Mouse (Mus musculus) forebrain, embryonic 15.5 days (tissue): ENCODE results near the gene Dlk1. TPM values are rescaled to one million over a fixed set of nuclear protein-coding genes. Genes with fewer than 3 reads are reported as not detected.

Experiments used
- ATAC-seq: fragments of 200-750 bp; cut with Nextera tagmentation; replicated peaks from 2 replicates; pipeline ENCODE4 v1.8.0; 2017; ENCODE audit warnings: mild to moderate bottlenecking, moderate TSS enrichment, moderate library complexity
- H3K27ac ChIP-seq: fragments of 300-500 bp; sonication (generic); replicated peaks from 2 replicates; pipeline ENCODE4 v1.5.1; 2015; ENCODE audit warnings: mild to moderate bottlenecking, inconsistent platforms
- H3K27me3 ChIP-seq: fragments of 300-500 bp; sonication (generic); 2 replicates; pipeline ENCODE4 v1.6.1; 2015; ENCODE audit warnings: inconsistent platforms
- H3K36me3 ChIP-seq: fragments of 300-500 bp; sonication (generic); 2 replicates; pipeline ENCODE4 v1.6.1; 2015; ENCODE audit warnings: mild to moderate bottlenecking, inconsistent platforms
- H3K4me1 ChIP-seq: fragments of 300-500 bp; sonication (generic); 2 replicates; pipeline ENCODE4 v1.6.1; 2015; ENCODE audit warnings: inconsistent platforms
- H3K4me2 ChIP-seq: fragments of 300-500 bp; sonication (generic); replicated peaks from 2 replicates; pipeline ENCODE4 v1.6.1; 2015; ENCODE audit warnings: mild to moderate bottlenecking, inconsistent platforms
- H3K4me3 ChIP-seq: fragments of 300-500 bp; sonication (generic); 2 replicates; pipeline ENCODE4 v1.5.1; 2015; ENCODE audit warnings: mild to moderate bottlenecking, inconsistent platforms
- H3K9ac ChIP-seq: fragments of 300-500 bp; sonication (generic); replicated peaks from 2 replicates; pipeline ENCODE4 v1.6.1; 2015; ENCODE audit warnings: mild to moderate bottlenecking, inconsistent platforms
- H3K9me3 ChIP-seq: fragments of 300-500 bp; sonication (generic); 2 replicates; pipeline ENCODE4 v1.6.1; 2016; ENCODE audit warnings: inconsistent platforms
- WGBS: fragments of 180-500 bp; shearing (Covaris S2); methylation state at CpG from one replicate; pipeline ENCODE4 v1.1.7; 2015; ENCODE audit warnings: mixed read lengths; 5-methylcytosine and 5-hydroxymethylcytosine counted together
- polyA plus RNA-seq: library from polyadenylated mRNA; unstranded; fragments of >200 nt; fragmentation: Nextera tagmentation; extraction: Ambion mirVana; gene quantifications from 2 replicates; pipeline ENCODE4 v1.2.1, GENCODE M21; 2015

The Dlk1 gene
- polyA plus RNA-seq, 1 experiment from 2014 or later = 48.5 TPM

DNA sequence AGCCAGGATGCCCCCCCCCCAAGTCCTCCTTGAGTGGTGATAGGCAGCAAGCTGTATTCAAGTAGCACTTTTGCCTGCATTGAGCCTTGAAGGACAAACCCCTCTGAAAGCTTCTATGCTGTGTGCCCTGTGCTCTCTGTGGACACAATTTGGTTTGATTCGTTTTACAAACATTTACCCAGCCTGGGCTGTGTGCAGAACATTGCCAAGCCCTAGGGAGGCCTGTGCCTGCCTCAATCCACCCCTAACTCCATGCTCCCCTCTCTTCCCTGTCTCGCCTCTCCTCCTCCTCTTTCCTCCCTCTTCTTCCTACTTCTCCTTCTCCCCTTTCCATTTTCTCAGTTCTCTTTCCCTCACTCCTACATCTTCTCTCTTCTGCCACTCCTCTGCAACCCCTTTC lies 29.5 kb upstream of the Dlk1 start:
- no peak overlapping the region for H3K9ac ChIP-seq
- 35% methylated on average over 2 of the region's 2 CpGs for WGBS
- no peak for ATAC-seq
- no peaks in the 10 kb centered on the region for H3K36me3 ChIP-seq
- peaks cover 8% of the 10 kb centered on the region for H3K4me1 ChIP-seq
- H3K4me2 ChIP-seq = no peak overlapping the region
- H3K27me3 ChIP-seq = no peaks in the 10 kb centered on the region
- no peak overlapping the region for H3K27ac ChIP-seq
- no peaks in the 10 kb centered on the region for H3K9me3 ChIP-seq
- no peak overlapping the region for H3K4me3 ChIP-seq

DNA sequence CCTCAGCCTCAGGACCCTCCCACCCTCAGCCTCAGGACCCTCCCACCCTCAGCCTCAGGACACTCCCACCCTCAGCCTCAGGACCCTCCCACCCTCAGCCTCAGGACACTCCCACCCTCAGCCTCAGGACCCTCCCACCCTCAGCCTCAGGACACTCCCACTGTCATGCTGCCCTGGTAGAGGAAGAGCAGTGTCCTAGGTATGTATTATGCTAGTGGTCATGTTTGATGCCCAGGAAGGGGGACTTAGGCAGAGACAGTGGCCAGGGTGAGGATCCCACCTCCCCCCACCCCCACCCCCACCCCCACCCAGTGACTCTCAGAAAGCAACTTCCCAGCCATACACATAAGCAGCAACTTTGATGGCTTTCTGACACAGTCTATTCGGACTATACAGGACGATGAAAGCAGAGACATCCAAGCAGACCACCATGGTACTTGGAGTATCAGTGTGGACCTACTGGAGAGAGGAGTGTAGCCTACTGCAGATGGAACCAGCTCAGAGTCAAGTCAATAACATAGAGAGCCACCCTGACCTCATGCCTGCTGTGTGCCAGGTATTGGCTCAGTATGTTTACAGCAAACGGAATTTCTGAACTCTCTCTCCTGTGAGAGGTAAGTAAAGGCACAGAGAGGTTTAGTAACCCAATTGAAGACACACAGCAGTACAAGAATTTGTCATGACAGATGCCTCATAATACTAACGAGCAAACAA lies 28.8 kb upstream of the Dlk1 start:
- Histone ChIP-seq H3K4me1 (peaks cover 8% of the 10 kb centered on the region), H3K9me3 (no peaks in the 10 kb centered on the region), H3K27ac (no peak overlapping the region), H3K4me2 (no peak overlapping the region), H3K9ac (no peak overlapping the region), H3K36me3 (no peaks in the 10 kb centered on the region), H3K4me3 (no peak overlapping the region), H3K27me3 (no peaks in the 10 kb centered on the region)
- 66% methylated on average over 4 of the region's 4 CpGs for WGBS
- no peak for ATAC-seq

DNA sequence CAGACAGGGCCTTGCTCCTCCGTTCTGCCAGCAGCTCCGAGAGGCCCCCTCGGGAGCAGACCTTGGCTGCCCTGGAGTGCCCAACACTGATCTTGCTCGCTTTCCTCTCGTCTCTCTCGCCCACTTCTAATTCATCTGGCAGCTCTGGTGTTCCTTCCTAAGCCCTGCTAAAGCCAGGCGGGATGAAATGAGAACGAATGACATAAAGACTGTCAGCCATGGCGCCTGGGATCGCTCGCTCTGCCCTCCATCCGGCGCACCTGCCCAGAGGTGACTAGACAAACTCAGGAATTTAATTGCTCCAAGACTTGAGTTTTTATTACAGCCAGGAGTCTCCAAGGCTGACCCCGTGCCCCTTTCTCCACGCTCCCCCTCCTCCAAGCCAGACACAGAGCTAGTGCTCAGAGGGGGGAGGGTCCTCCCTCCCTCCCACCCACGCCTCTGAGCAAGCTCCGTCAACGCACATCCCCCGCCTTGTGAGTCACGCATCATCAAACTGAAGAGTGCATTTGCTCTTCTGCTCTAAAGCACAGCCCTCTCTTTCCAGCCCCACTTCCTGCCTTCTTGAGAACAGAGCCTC lies 27.8 kb upstream of the Dlk1 start:
- Histone ChIP-seq H3K4me3 (no peak overlapping the region), H3K27me3 (no peaks in the 10 kb centered on the region), H3K9me3 (no peaks in the 10 kb centered on the region), H3K36me3 (no peaks in the 10 kb centered on the region), H3K4me1 (peaks cover 8% of the 10 kb centered on the region), H3K9ac (no peak overlapping the region), H3K27ac (no peak overlapping the region), H3K4me2 (peak overlapping the region; percentile 20; the same call in 1 of the 2 replicates)
- ATAC-seq = no peak
- WGBS = 20% methylated on average over 20 of the region's 20 CpGs

DNA sequence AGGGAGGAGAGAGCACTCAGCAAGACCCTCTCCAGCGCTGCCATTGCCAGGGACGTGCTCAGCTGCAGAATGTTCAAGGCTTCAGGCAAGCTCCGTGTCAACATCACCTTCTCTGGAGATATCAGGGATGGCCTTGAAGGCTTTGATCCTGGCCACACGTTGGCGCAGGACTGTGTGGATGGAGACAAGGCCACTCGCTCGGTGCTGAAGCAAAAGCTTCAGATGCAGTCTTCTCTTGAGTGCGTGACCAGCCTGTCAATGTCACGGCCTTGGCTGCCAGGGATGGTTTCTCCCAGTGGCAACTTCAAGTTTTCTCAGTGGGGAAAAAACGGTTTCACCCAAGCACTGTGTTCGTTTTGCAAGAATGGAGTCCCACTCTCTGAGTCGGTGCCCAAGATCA lies 26.6 kb upstream of the Dlk1 start:
- no peaks in the 10 kb centered on the region for H3K27me3 ChIP-seq
- H3K36me3 ChIP-seq = no peaks in the 10 kb centered on the region
- peaks cover 8% of the 10 kb centered on the region for H3K4me1 ChIP-seq
- no peaks in the 10 kb centered on the region for H3K9me3 ChIP-seq
- no peak overlapping the region for H3K4me2 ChIP-seq
- H3K4me3 ChIP-seq = no peak overlapping the region
- WGBS = 85% methylated on average over 12 of the region's 12 CpGs
- ATAC-seq = no peak
- no peak overlapping the region for H3K27ac ChIP-seq
- H3K9ac ChIP-seq = no peak overlapping the region

DNA sequence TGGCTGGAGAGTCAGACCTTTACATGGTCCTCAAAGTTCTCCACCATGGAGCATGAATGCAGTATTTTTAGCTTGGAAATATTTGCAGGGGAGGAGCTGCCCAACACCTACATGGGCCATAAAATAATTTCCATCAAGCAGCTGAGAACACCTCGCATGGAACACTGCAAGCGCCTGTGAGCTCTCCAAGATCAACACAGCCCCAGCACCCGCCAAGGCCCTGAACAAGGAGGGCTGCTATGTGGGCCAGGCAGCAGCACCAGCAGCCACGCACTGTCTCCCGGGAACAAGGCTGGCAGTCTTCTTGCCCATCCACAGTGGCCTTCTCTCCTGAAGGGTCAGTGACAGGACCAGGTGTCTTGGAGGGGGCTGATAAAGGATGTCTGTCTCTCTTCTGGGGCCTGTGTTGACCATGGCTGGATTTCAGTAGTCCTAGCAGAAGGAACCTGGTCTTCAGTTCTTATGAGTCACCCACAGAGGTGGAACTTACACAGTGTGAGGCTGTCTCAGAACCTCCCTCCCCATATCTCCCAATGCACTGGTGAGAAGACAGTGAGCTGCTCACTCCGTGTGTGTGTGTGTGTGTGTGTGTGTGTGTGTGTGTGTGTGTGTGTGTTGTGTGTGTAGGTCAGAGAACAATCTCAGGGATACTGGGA lies 20.0 kb upstream of the Dlk1 start:
- no peak for ATAC-seq
- Histone ChIP-seq H3K4me3 (no peak overlapping the region), H3K9ac (no peak overlapping the region), H3K4me2 (no peak overlapping the region), H3K36me3 (no peaks in the 10 kb centered on the region), H3K9me3 (no peaks in the 10 kb centered on the region), H3K27ac (no peak overlapping the region), H3K4me1 (peaks cover 5% of the 10 kb centered on the region), H3K27me3 (peaks cover 5% of the 10 kb centered on the region; the same call in 1 of the 2 replicates)
- WGBS = 77% methylated on average over 6 of the region's 6 CpGs

DNA sequence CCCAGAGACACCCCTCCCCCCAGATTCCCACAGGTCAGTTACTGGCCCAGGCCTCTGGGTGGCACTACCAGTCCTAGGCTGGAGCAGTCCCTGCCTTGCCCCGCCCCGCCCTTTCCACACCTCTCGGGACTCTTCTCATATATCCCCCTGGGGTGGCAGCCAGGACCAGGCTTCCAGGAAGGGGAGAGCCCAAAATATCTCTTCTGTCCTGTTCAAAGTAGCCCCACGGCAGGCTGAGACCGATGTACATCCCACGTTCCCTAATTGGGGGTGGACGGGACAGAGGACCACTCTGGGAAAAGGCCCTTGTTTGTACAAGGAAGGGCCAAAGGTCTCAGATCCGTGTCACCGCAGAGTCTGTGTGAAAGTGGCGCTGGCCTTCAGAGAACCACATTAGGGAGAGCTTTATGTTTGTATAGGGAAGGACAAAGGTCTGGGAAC lies 16.2 kb upstream of the Dlk1 start:
- H3K4me2 ChIP-seq = no peak overlapping the region
- no peaks in the 10 kb centered on the region for H3K36me3 ChIP-seq
- ATAC-seq = no peak
- peaks cover 7% of the 10 kb centered on the region; the same call in 1 of the 2 replicates for H3K27me3 ChIP-seq
- no peaks in the 10 kb centered on the region for H3K9me3 ChIP-seq
- 17% methylated on average over 10 of the region's 10 CpGs for WGBS
- H3K4me3 ChIP-seq = no peak overlapping the region
- no peak overlapping the region for H3K27ac ChIP-seq
- H3K9ac ChIP-seq = no peak overlapping the region
- H3K4me1 ChIP-seq = peaks cover 35% of the 10 kb centered on the region

DNA sequence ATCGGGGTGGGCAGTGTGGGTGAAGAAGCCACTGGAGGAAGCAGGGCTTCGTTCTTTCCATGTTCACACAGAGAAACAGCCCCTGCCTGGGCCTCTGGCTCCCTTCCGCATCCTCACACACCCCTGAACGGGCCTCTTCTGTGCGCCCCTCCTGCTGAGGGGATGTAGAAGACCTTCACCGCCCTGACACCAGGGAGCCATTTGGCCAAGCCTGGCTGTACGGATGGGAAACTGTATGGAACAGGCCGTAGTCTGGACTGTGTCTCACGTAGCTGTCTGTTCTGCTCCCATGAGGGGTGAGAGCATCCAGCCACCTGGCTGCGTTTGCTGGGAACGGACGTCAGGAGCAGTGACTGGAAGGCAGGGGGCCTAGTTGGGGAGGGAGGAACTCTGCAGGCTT lies 15.8 kb upstream of the Dlk1 start:
- no peaks in the 10 kb centered on the region for H3K36me3 ChIP-seq
- H3K4me3 ChIP-seq = no peak overlapping the region
- peaks cover 39% of the 10 kb centered on the region for H3K4me1 ChIP-seq
- no peak overlapping the region for H3K27ac ChIP-seq
- H3K27me3 ChIP-seq = peaks cover 7% of the 10 kb centered on the region; the same call in 1 of the 2 replicates
- ATAC-seq = no peak
- H3K9ac ChIP-seq = no peak overlapping the region
- H3K9me3 ChIP-seq = no peaks in the 10 kb centered on the region
- H3K4me2 ChIP-seq = no peak overlapping the region
- 34% methylated on average over 12 of the region's 12 CpGs for WGBS

DNA sequence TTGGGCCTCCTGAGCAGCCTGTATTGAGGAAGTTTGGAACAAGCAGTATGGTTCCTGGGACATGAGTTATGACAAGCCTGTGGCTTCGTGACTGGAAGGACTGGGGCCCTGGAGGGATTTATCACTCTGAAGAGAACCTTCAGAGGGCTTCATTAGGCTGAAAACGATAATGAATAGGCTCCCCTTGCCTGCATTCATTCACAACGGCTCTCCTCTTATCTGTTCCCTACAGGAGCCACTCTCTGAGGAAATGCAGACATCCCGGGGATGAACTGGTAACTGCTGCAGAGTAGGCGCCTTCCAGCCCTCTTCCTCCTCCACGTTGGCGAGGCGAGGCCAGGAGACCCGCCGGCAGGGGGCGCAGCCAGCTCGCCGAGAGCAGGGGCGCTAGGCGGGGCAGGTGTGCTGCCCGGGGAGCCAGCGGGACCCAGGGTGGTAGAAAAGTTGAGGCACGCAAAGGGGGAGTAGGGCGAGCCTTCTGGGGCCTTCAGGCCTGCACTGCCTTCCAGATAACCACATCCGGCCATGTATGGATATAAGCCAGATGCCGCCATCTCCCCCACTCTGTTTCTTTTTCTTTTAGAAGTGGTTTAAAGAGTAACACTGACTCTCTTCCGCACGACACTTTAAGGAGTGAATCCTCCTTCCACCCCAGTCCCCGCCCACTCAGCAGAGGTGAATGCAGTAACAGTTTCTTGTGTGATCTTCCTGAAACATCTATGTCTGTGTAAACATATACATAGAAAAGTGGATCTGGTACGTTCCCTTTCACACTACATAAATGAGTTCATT lies 14.9 kb upstream of the Dlk1 start:
- Histone ChIP-seq H3K27ac (no peak overlapping the region), H3K4me2 (peak overlapping the region; percentile 19; the same call in 1 of the 2 replicates), H3K9me3 (no peaks in the 10 kb centered on the region), H3K4me1 (peaks cover 41% of the 10 kb centered on the region), H3K9ac (no peak overlapping the region), H3K4me3 (no peak overlapping the region), H3K27me3 (peaks cover 7% of the 10 kb centered on the region; the same call in 1 of the 2 replicates), H3K36me3 (no peaks in the 10 kb centered on the region)
- ATAC-seq = peak; percentile 31
- 8% methylated on average over 24 of the region's 25 CpGs for WGBS

DNA sequence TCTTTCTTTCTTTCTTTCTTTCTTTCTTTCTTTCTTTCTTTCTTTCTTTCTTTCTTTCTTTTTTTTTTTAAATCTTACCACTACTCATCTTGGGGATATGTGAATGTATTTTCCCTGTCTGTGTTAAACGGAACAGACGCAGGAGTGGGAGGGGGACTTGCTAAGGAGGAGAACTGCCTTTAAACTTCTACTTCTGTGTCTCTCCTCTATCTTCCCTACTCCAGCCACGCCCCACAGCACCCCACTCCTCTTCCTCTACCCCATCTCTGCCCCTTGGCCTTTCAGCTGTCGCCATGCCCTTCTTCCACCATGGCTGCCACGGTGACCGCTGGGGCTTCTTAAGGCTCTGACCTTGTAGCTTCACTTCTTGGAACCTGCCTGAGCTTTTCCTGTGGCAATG lies 14.2 kb upstream of the Dlk1 start:
- no peak for ATAC-seq
- H3K27ac ChIP-seq = no peak overlapping the region
- WGBS = 70% methylated on average over 6 of the region's 6 CpGs
- H3K9ac ChIP-seq = no peak overlapping the region
- no peaks in the 10 kb centered on the region for H3K36me3 ChIP-seq
- H3K4me3 ChIP-seq = no peak overlapping the region
- peaks cover 7% of the 10 kb centered on the region; the same call in 1 of the 2 replicates for H3K27me3 ChIP-seq
- H3K4me2 ChIP-seq = no peak overlapping the region
- H3K9me3 ChIP-seq = no peaks in the 10 kb centered on the region
- peaks cover 47% of the 10 kb centered on the region for H3K4me1 ChIP-seq

DNA sequence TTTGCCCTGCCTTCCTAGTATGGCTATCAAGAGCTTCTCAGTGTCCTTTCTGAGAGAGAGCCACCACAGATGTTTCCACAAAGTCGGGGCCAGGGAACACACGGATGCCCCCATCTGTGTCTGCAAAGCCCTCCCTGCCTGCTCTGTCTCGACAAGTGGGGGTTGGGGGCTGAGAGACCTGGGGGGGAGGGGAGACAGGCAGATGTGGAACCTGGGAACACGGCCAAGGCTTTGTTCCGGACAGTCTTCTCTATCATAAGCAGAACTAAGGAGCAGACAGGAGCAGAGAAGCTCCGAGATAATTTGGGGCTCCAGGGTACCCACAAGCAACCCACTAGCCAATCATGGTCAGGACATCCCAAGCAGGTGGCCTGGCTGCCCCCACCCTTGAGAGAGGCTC lies 12.6 kb upstream of the Dlk1 start:
- no peaks in the 10 kb centered on the region for H3K36me3 ChIP-seq
- WGBS = 48% methylated on average over 6 of the region's 6 CpGs
- no peak overlapping the region for H3K4me3 ChIP-seq
- H3K9ac ChIP-seq = no peak overlapping the region
- H3K4me2 ChIP-seq = no peak overlapping the region
- no peak for ATAC-seq
- no peak overlapping the region for H3K27ac ChIP-seq
- H3K9me3 ChIP-seq = no peaks in the 10 kb centered on the region
- H3K27me3 ChIP-seq = peaks cover 7% of the 10 kb centered on the region; the same call in 1 of the 2 replicates
- H3K4me1 ChIP-seq = peaks cover 54% of the 10 kb centered on the region

DNA sequence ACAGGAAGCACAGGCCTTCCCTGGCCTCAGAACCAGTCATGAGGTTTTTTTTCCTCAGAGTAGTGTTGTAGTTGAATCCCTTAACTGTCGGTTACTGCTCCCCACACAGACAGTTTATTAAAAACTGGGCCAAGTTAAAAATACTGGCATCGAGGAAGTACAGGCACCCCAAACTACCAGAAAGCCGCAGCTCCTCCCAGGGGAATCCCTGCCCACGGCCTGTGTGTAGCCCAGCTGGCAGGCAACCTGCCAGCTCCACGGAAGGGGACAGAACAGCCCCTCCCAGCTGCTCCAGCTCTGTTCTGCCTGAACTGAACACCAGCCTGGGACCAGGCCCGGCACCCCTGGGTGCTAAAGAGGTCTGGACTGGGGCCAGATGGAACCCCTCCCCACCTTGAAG lies 11.3 kb upstream of the Dlk1 start:
- 26% methylated on average over 6 of the region's 6 CpGs for WGBS
- Histone ChIP-seq H3K4me2 (no peak overlapping the region), H3K27ac (no peak overlapping the region)

DNA sequence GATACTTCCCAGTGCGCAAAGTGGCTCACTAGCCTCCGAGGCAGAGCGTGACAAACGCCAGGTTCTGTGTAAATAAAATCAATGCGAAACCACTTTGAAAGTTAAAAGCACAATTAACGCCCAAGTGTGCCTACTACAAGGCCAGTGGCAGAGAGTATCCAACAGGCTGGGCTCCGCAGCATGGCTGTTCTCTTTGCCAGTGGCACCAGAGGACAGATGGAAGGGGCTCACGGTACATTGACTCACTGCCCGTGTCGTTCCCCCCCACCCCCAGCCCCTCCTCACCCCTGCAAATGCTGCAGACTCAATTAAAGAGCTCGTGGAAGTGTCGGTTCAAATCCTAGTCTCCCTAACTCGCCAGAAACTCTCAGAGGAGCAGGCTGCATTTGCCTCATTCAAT lies 10.5 kb upstream of the Dlk1 start:
- Histone ChIP-seq H3K9me3 (no peaks in the 10 kb centered on the region), H3K27me3 (0 out of 2 replicates have a peak, but pooled peaks cover 7% of the 10 kb centered on the region), H3K4me1 (peaks cover 64% of the 10 kb centered on the region), H3K36me3 (no peaks in the 10 kb centered on the region), H3K9ac (no peak overlapping the region), H3K4me2 (no peak overlapping the region), H3K4me3 (no peak overlapping the region), H3K27ac (no peak overlapping the region)
- ATAC-seq = no peak
- 40% methylated on average over 13 of the region's 13 CpGs for WGBS

More for the DNA sequence above, 11.3 kb upstream of the Dlk1 start:
- no peak overlapping the region for H3K9ac ChIP-seq
- H3K9me3 ChIP-seq = no peaks in the 10 kb centered on the region
- no peaks in the 10 kb centered on the region for H3K36me3 ChIP-seq
- H3K4me1 ChIP-seq = peaks cover 64% of the 10 kb centered on the region
- no peak for ATAC-seq
- H3K4me3 ChIP-seq = no peak overlapping the region
- peaks cover 11% of the 10 kb centered on the region; the same call in 1 of the 2 replicates for H3K27me3 ChIP-seq
